Mouse (Mus musculus) neutrophil, adult 83 days (primary cell): ENCODE data around the gene Chaf1a. TPM values are rescaled to one million over a fixed set of nuclear protein-coding genes. Genes with fewer than 3 reads are reported as not detected.

Source experiments
- total RNA-seq, 2 experiments: library from RNA; stranded (reverse); gene quantifications; one replicate each; pipeline ENCODE4 v1.2.4; 2023

The Chaf1a gene
- 10 to 100 TPM; 20.0 to 29.1 TPM for total RNA-seq

GRCm38 (mm10) chr17:56040030-56040856, at the start of gene Chaf1a:
Gene Chaf1a, plus strand, starts transcription at chr17:56040439.

GRCm38 (mm10) chr17:56005415-56006061, 34.7 kb upstream of the Chaf1a start, which contains the start of the genes Stap2 and Mpnd:
Gene Stap2, minus strand, starts transcription at chr17:56005584.
Gene Mpnd, plus strand, starts transcription at chr17:56005711.

GRCm38 (mm10) chr17:56036176-56036900, 3.9 kb upstream of the Chaf1a start, which contains the start of gene Sh3gl1:
Gene Sh3gl1, minus strand, starts transcription at chr17:56036635.

GRCm38 (mm10) chr17:56074827-56075208, 34.6 kb downstream of the Chaf1a start, which contains the start of gene Ubxn6:
Gene Ubxn6, minus strand, starts transcription at chr17:56075028.

GRCm38 (mm10) chr17:56078880-56079795, 38.9 kb downstream of the Chaf1a start, which contains the start of gene Hdgfl2:
Gene Hdgfl2, plus strand, starts transcription at chr17:56079634.

GRCm38 (mm10) chr17:56109219-56110051, 69.2 kb downstream of the Chaf1a start, which contains the start of gene Plin4:
Gene Plin4, minus strand, starts transcription at chr17:56109803.

GRCm38 (mm10) chr17:56117251-56117710, 77.0 kb downstream of the Chaf1a start, which contains the start of gene Plin5:
Gene Plin5, minus strand, starts transcription at chr17:56117596.

GRCm38 (mm10) chr17:56121826-56122225, 81.6 kb downstream of the Chaf1a start, which contains the start of gene Lrg1:
Gene Lrg1, minus strand, starts transcription at chr17:56122001.

Other genes with a start within 250 kb of the Chaf1a start
- gene Zfp119a, start 161.5 kb upstream of the Chaf1a start, total RNA-seq: 1 to 10 TPM; 2.2 to 3.1 TPM
- gene Zfp959, start 148.3 kb upstream of the Chaf1a start, total RNA-seq: 1 to 10 TPM; 5.9 to 8.4 TPM
- 1 to 10 TPM; 3.8 to 4.2 TPM for gene Zfp119b, start 90.9 kb upstream of the Chaf1a start, total RNA-seq
- 100 to 1,000 TPM; 139 to 149 TPM for gene Ebi3, start 87.8 kb upstream of the Chaf1a start, total RNA-seq
- gene Yju2, start 81.3 kb upstream of the Chaf1a start, total RNA-seq: 10 to 100 TPM; 21.2 to 21.7 TPM
- gene Shd, start 70.0 kb upstream of the Chaf1a start, total RNA-seq: 1 to 10 TPM in 1 of 2 experiments, under 1 TPM in 1; 0.94 to 1.2 TPM
- not detected for gene Fsd1, start 53.9 kb upstream of the Chaf1a start, total RNA-seq
- 1 to 10 TPM; 1.2 to 1.4 TPM for gene Stap2, start 34.9 kb upstream of the Chaf1a start, total RNA-seq
- 10 to 100 TPM; 33.3 to 34.0 TPM for gene Mpnd, start 34.7 kb upstream of the Chaf1a start, total RNA-seq
- 10 to 100 TPM; 56.9 to 59.5 TPM for gene Sh3gl1, start 3.8 kb upstream of the Chaf1a start, total RNA-seq
- gene Ubxn6, start 34.6 kb downstream of the Chaf1a start, total RNA-seq: 10 to 100 TPM; 24.1 to 29.2 TPM
- gene Hdgfl2, start 39.2 kb downstream of the Chaf1a start, total RNA-seq: 10 to 100 TPM; 49.3 to 54.5 TPM
- under 1 TPM; 0.28 to 0.49 TPM for gene Plin4, start 69.4 kb downstream of the Chaf1a start, total RNA-seq
- gene Plin5, start 77.2 kb downstream of the Chaf1a start, total RNA-seq: 1 to 10 TPM in 1 of 2 experiments, under 1 TPM in 1; 0.94 to 1.9 TPM
- 100 to 1,000 TPM; 184 to 229 TPM for gene Lrg1, start 81.6 kb downstream of the Chaf1a start, total RNA-seq
- 1 to 10 TPM; 5.7 to 5.8 TPM for gene Sema6b, start 99.9 kb downstream of the Chaf1a start, total RNA-seq
- gene Tnfaip8l1, start 122.0 kb downstream of the Chaf1a start, total RNA-seq: 1 to 10 TPM; 2.2 to 2.3 TPM
- 10 to 100 TPM; 30.2 to 32.1 TPM for gene Mydgf, start 143.5 kb downstream of the Chaf1a start, total RNA-seq
- gene Dpp9, start 178.5 kb downstream of the Chaf1a start, total RNA-seq: 10 to 100 TPM; 34.8 to 38.4 TPM
- 10 to 100 TPM; 13.9 to 14.6 TPM for gene Fem1a, start 216.4 kb downstream of the Chaf1a start, total RNA-seq
- gene Ticam1, start 236.3 kb downstream of the Chaf1a start, total RNA-seq: 10 to 100 TPM; 12.9 to 13.2 TPM